Mouse (Mus musculus) monocyte, adult 5-6 weeks (primary cell): ENCODE results near the gene Cd4. TPM values are rescaled to one million over a fixed set of nuclear protein-coding genes. Genes with fewer than 3 reads are reported as not detected.
"Not testable (repeated sequence)": the region's sequence is repeated elsewhere in the genome, so short reads cannot be mapped to it uniquely, and the experiment has no call there.

Experiments
- ATAC-seq: fragments of 153-309, 156-312 bp; replicated peaks from 2 replicates; pipeline ENCODE4 v1.8.0; 2017; ENCODE audit warnings: mild to moderate bottlenecking; ENCODE audit not compliant: low TSS enrichment, insufficient number of reproducible peaks, severe bottlenecking, poor library complexity, low FRiP score
- total RNA-seq: library from RNA; stranded (forward); fragments of 200-1000, 200-491, 200-594 nt; gene quantifications from 3 replicates; pipeline ENCODE4 v1.2.3, GENCODE M21; 2017

The Cd4 gene
- total RNA-seq, 1 experiment from 2014 or later: 4.0 TPM

- ATAC-seq: 0 out of 2 replicates have a peak, but pooled peaks have one; percentile 40
These were observed 10.3 kb upstream of the Cd4 start for GRCm38 (mm10) chr6:124898359-124898758.

- ATAC-seq: not testable (repeated sequence)
These were observed 6.1 kb upstream of the Cd4 start for GRCm38 (mm10) chr6:124894113-124894512.

GRCm38 (mm10) chr6:124890997-124891396, 3.0 kb upstream of the Cd4 start:
- no peak for ATAC-seq

- ATAC-seq: no peak
These were observed 619 bp upstream of the Cd4 start for GRCm38 (mm10) chr6:124888555-124889125.

- ATAC-seq: no peak
These were observed 2.1 kb downstream of the Cd4 start for GRCm38 (mm10) chr6:124885956-124886381.

GRCm38 (mm10) chr6:124884714-124885500, 3.1 kb downstream of the Cd4 start:
- ATAC-seq: no peak

GRCm38 (mm10) chr6:124883351-124883750, 4.7 kb downstream of the Cd4 start:
- no peak for ATAC-seq

- ATAC-seq: no peak
These were observed 6.2 kb downstream of the Cd4 start for GRCm38 (mm10) chr6:124881821-124882220.

GRCm38 (mm10) chr6:124879390-124879789, 8.6 kb downstream of the Cd4 start:
- no peak for ATAC-seq

- ATAC-seq: no peak
These were observed 13.7 kb downstream of the Cd4 start for GRCm38 (mm10) chr6:124874348-124874747.

GRCm38 (mm10) chr6:124866560-124866959, 21.5 kb downstream of the Cd4 start:
- no peak for ATAC-seq

- no peak for ATAC-seq
These were observed 22.2 kb downstream of the Cd4 start for GRCm38 (mm10) chr6:124865766-124866362.

- no peak for ATAC-seq
These were observed 24.2 kb downstream of the Cd4 start, which contains the start of gene Gpr162 for GRCm38 (mm10) chr6:124863658-124864298. TSS of gene Gpr162 (minus strand) at chr6:124863983.

- ATAC-seq: no peak
These were observed 24.8 kb downstream of the Cd4 start for GRCm38 (mm10) chr6:124863125-124863657.

- no peak for ATAC-seq
These were observed 25.5 kb downstream of the Cd4 start for GRCm38 (mm10) chr6:124862406-124863124.

GRCm38 (mm10) chr6:124861802-124862201, 26.2 kb downstream of the Cd4 start:
- no peak for ATAC-seq

GRCm38 (mm10) chr6:124861266-124861665, 26.8 kb downstream of the Cd4 start:
- no peak for ATAC-seq

- ATAC-seq: no peak
These were observed 27.5 kb downstream of the Cd4 start for GRCm38 (mm10) chr6:124860511-124860910.
